Mouse (Mus musculus): Measurements from ENCODE around the gene Trim67. TPM values are rescaled to one million over a fixed set of nuclear protein-coding genes. Genes with fewer than 3 reads are reported as not detected.
A peak's percentile ranks its signal among the peaks of the same experiment; 100 is the strongest.

Trim67 gene
- total RNA-seq, 2 experiments from 2014 or later: 2.0 to 2.2 TPM

GRCm38 (mm10) chr8:124772389-124772788 lies 20.5 kb upstream of the Trim67 start:
- no peak for DNase-seq (ENCODE audit: extremely low spot score in 1 of 2, low spot score in 2 of 2)
- intact Hi-C loops (cut with DNase I): no loop called here
- Histone ChIP-seq H3K27ac (no peak overlapping the region), H3K4me3 (no peak overlapping the region)
- no peak for TF ChIP-seq CTCF (IDR thresholded peaks at IDR 0.05)

DNA sequence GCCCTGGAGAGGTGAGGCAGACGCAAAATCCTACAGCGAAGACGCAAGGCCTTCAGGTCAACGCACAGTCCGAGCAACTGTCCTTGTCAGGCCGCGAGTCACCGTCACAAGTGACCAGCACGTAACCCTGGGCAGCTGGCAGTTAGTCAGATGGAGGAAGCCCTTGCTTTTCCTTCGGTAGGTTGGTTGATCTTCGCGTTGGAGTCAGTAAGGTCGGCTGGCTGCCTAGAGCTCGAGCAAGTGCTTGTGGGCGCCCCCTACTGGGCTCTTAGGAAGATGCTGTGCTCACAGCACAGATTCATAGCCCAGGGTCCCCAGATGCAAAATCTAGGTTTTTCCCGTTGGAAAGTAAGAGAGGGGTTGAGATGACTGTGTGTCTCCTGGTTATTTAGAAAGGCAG lies 17.2 kb upstream of the Trim67 start:
- peak; percentile 91 for TF ChIP-seq CTCF (IDR thresholded peaks at IDR 0.05)
- intact Hi-C loops (cut with DNase I): loop anchor here (5.0 kb wide), 1 partner anchor 33 kb away; no protein-coding TSS in a partner anchor
- peak; percentile 61 to 64 for DNase-seq (ENCODE audit: extremely low spot score in 1 of 2, low spot score in 2 of 2)
- Histone ChIP-seq H3K27ac (no peak overlapping the region), H3K4me3 (no peak overlapping the region)

DNA sequence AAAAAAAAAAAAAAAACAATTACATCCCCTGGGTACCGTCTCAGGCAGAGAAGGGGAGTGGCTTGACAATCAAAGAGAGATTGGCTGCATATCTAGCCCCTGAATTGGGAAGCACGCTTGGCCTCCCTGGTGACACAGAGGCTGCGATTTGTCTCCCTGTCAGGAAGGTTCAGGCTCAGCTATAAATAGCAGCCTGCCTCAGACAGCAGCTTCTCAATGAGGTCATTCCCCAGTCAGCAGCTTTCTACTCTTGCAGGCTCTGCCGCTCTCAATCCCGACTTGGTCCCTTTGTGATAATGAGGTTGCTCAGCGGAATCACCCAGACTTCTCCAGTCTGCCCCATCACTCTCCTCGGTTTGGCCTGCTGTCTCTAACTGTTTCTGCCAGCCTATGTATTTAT lies 12.7 kb upstream of the Trim67 start:
- TF ChIP-seq CTCF (IDR thresholded peaks at IDR 0.05): no peak
- Histone ChIP-seq H3K4me3 (no peak overlapping the region), H3K27ac (no peak overlapping the region)
- DNase-seq (ENCODE audit: extremely low spot score in 1 of 2, low spot score in 2 of 2): no peak
- intact Hi-C loops (cut with DNase I): no loop called here

DNA sequence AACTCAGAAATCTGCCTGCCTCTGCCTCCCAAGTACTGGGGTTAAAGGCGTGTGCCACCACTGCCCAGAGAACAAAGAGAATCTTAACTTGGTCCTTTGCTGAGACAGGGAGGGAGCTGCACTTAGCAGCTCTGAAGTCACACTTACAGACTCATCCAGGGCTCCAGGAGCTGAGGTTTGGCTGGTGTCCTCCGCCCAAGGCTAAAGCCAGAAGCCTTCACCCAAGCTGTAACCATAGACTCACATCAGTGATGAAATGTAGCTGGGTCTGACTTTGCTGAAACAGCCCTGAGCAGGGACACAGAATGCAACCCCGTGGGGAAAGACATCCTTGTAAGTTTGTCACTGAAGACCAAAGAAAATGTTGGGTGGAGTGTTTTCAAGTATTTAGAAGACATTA lies 10.5 kb upstream of the Trim67 start:
- Histone ChIP-seq H3K27ac (no peak overlapping the region), H3K4me3 (no peak overlapping the region)
- TF ChIP-seq CTCF (IDR thresholded peaks at IDR 0.05): no peak
- DNase-seq (ENCODE audit: extremely low spot score in 1 of 2, low spot score in 2 of 2): no peak
- intact Hi-C loops (cut with DNase I): no loop called here

DNA sequence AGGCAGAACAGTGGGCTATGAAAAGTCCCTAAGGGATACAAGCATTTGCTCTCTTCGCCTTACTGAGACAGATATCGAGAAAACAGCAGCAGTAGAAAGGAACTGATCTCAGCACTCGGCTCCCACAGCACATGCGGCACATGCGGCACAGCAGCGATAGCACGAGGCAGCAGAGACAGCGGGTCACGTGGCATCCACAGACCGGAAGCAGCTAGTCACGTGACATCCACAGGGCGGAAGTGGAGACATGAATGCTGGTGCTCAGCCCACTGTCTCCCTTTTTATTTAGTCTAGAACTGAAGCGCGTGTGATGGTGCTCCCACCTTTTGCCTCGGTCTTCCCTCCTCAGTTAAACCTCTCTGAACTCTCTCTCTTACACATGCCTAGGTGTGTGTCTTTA lies 9.7 kb upstream of the Trim67 start:
- no peak for TF ChIP-seq CTCF (IDR thresholded peaks at IDR 0.05)
- intact Hi-C loops (cut with DNase I): no loop called here
- Histone ChIP-seq H3K4me3 (no peak overlapping the region), H3K27ac (no peak overlapping the region)
- no peak for DNase-seq (ENCODE audit: extremely low spot score in 1 of 2, low spot score in 2 of 2)

DNA sequence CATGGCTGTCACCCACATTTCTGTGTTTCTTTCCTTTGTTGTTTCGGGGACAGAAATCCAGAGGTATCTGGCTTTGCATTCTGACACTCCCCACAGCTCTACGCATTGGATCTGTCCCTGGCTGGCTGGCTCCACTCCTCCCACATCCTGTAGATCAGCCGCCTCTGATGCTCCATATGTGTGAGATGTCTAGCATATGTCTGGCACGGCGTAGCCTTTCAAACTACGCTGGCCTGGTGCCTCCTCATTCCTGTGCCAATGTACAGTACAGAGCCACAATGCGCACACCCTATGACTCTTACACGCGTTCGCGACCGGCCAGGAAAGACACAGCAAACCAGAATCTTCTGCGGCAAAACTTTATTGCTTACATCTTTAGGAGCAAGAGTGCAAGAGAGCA lies 8.3 kb upstream of the Trim67 start:
- intact Hi-C loops (cut with DNase I): no loop called here
- H3K27ac ChIP-seq: no peak overlapping the region
- H3K4me3 ChIP-seq: no peak overlapping the region
- no peak for TF ChIP-seq CTCF (IDR thresholded peaks at IDR 0.05)
- peak; percentile 33 to 61 for DNase-seq (ENCODE audit: extremely low spot score in 1 of 2, low spot score in 2 of 2)

DNA sequence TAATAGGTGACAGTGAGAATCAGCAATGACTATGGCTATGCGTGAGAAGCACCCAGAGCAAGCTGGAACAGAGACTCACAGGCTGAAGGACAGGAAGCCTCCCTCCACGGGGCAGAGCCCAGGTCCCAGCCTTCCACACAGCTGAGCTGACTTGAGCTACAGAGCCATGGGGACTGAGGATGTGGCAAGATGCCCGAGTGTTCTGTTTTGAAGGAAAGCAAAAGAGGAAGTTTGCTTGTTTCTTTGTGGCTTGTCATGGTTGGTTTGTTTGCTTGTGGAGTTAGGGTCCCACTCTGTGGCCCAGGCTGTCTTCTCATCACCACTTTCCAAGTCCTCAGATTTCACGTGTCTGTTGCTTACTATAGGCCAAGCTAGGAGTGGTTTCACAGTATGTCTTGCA lies 2.2 kb upstream of the Trim67 start:
- Histone ChIP-seq H3K4me3 (no peak overlapping the region), H3K27ac (no peak overlapping the region)
- DNase-seq (ENCODE audit: extremely low spot score in 1 of 2, low spot score in 2 of 2): no peak
- no peak for TF ChIP-seq CTCF (IDR thresholded peaks at IDR 0.05)
- intact Hi-C loops (cut with DNase I): loop anchor here (5.0 kb wide), 1 partner anchor 68 kb away; the partner anchor contains the start of genes Arv1 and Ttc13

GRCm38 (mm10) chr8:124791751-124792150 lies 1.1 kb upstream of the Trim67 start:
- no peak for TF ChIP-seq CTCF (IDR thresholded peaks at IDR 0.05)
- Histone ChIP-seq H3K27ac (no peak overlapping the region), H3K4me3 (no peak overlapping the region; the same call in 1 of the 2 replicates)
- no peak for DNase-seq (ENCODE audit: extremely low spot score in 1 of 2, low spot score in 2 of 2)
- intact Hi-C loops (cut with DNase I): loop anchor here (5.0 kb wide), 1 partner anchor 69 kb away; the partner anchor contains the start of genes Arv1 and Ttc13

DNA sequence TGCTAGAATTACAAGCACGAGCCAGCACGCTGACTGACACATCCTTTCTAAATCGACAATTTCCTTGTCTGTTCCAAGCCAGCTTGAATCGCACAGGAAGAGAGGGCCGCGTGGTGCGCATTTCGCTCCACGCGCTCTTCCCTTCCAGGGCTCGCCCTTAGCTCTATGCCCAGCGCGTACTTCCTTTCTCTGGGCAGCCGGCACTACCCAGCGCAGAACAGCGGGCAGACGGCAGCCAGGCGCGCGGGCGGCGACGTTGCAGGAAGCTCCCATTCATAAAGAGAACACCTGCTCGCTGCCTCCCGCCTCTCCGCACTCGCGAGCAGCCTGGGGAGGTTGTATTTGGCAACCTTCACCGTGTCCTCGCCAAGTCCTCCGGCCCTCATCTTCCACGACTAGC lies 706 bp upstream of the Trim67 start:
- no peak for TF ChIP-seq CTCF (IDR thresholded peaks at IDR 0.05)
- no peak overlapping the region for H3K27ac ChIP-seq
- peak; percentile 50 to 57 for DNase-seq (ENCODE audit: extremely low spot score in 1 of 2, low spot score in 2 of 2)
- H3K4me3 ChIP-seq: peak overlapping the region; percentile 51
- intact Hi-C loops (cut with DNase I): loop anchor here (5.0 kb wide), 1 partner anchor 70 kb away; the partner anchor contains the start of genes Arv1 and Ttc13

DNA sequence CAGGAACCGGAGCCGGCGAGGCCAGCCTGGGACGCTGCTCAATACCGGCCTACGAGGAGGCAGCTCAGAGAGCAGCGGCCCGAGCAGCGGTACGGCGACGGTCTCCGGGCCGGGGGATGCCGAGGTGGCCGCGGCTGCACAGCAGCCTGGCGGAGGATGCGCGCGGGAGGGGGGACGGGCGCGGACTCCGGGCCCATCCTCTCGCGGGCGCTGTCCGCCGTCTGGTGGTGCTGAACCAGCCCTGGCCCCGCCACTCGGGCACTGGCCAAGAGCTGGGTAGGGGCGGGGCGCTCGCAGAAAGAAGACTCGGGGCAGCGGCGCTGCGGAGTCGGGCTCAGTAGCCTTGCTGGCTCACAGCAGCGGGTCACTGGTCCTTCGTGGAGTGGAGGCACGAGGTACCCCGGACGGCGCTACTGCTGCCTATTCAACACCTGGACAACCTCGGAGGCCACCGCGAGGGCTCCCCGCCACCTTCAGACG lies 320 bp downstream of the Trim67 start:
- intact Hi-C loops (cut with DNase I): loop anchor here (5.0 kb wide), 1 partner anchor 71 kb away; the partner anchor contains the start of genes Arv1 and Ttc13
- no peak overlapping the region for H3K27ac ChIP-seq
- TF ChIP-seq CTCF (IDR thresholded peaks at IDR 0.05): no peak; the same call in 1 of the 2 replicates
- peak overlapping the region; percentile 51 for H3K4me3 ChIP-seq
- DNase-seq (ENCODE audit: extremely low spot score in 1 of 2, low spot score in 2 of 2): peak; percentile 72 to 76

GRCm38 (mm10) chr8:124793661-124794485 lies 981 bp downstream of the Trim67 start:
- H3K4me3 ChIP-seq: peak overlapping the region; percentile 51
- TF ChIP-seq CTCF (IDR thresholded peaks at IDR 0.05): no peak
- DNase-seq (ENCODE audit: extremely low spot score in 1 of 2, low spot score in 2 of 2): peak; percentile 20 to 26
- H3K27ac ChIP-seq: 0 out of 2 replicates have a peak overlapping the region, but pooled peaks have one; percentile 11
- intact Hi-C loops (cut with DNase I): loop anchor here (5.0 kb wide), 1 partner anchor 72 kb away; the partner anchor contains the start of genes Arv1 and Ttc13

- DNase-seq (ENCODE audit: extremely low spot score in 1 of 2, low spot score in 2 of 2): peak; percentile 77
- Histone ChIP-seq H3K4me3 (peak overlapping the region; percentile 51), H3K27ac (no peak overlapping the region)
- peak; percentile 50 for TF ChIP-seq CTCF (IDR thresholded peaks at IDR 0.05)
- intact Hi-C loops (cut with DNase I): loop anchor here (5.0 kb wide), 1 partner anchor 72 kb away; the partner anchor contains the start of genes Arv1 and Ttc13
Observed at GRCm38 (mm10) chr8:124794486-124794780, 1.5 kb downstream of the Trim67 start.
